Mouse (Mus musculus) retina, embryonic 14.5 days (tissue): Measurements from ENCODE around the gene Bcas2.
"Not testable (repeated sequence)": the region's sequence is repeated elsewhere in the genome, so short reads cannot be mapped to it uniquely, and the experiment has no call there.

Source experiments
- DNase-seq: peaks from one replicate; pipeline ENCODE4 v3.0.0-alpha.2; 2015; ENCODE audit warnings: low spot score

Gene Bcas2

DNA sequence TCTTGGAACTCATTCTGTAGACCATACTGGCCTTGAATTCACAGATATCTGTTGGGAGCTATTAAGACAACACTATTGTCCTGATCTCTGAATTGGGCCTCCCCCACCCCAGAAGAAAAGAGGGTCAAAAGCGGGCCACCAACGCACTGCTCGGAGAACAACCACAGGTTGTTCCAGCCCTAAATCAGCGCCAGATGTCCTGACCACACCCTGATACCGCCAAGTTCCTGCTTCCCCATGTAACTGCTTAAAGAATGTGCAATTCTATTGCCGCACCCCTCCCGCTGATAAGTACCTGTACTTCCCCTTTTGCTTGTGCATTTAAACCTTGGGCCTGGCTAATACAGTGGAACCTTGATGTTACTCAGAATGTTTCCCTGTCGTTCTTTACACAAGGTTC is 43.9 kb downstream of the Bcas2 start:
- not testable (repeated sequence) for DNase-seq

DNA sequence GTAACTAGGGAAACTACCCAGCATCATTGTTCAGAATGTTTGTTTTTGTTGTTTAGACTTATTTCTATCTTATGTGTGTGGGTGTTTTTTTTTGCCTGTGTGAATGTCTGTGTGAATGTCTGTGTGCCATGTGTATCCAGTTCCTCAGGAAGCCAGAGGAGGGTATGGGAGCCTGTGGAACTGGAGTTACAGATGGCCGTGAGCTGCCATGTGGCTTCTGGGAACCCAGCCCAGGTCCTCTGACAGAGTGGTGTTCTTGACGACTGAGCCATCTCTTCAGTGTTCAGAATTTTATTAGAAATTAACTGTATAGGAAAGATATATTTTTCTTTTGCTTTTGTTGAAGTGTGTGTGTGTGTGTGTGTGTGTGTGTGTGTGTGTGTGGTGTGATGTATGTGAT is 50.0 kb downstream of the Bcas2 start:
- DNase-seq = no peak

DNA sequence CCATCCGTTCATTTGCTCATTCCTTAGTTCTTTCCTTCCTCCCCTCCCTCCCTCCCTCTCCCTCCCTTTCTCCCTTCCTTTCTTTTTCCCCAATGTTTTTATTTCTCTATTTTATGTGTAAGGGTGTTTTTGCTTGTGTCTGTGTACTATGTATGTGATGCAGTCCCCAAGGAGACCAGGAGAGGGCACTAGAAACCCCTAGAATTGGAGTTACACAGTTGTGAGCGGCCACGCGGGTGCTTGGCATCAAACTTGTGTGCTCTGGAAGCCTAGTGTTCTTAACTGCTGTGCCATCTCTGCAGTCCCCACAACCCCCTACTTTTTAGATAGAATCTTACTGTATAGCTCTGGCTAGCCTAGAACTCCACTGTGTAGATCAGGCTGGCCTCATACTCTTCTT is 52.3 kb downstream of the Bcas2 start:
- DNase-seq = peak; percentile 30

DNA sequence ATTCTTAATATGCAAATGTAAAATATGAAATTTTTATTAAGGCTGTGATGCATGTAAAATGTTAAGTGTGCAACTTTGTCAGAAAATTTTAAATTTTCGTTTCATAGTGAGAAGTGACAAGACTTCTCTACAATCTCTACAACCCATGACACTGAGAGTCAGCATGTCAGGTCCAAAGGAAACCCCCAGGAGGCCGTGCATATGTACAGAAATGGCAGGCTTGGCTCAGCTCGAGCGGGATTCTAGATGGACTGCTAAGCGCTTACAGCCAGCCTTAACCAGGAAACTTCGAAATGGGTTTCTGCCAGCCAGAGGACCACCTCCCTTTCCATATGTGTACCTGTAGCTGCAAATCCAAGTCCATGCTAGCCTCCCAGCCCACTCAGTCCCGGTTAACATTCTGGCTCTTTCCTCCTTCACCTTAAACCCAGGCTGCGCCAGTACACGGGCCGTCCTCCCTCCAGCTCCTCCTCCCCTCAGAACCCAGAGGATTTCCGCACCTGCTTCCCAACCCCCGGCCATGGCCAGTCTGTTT is 52.8 kb downstream of the Bcas2 start:
- DNase-seq = no peak

DNA sequence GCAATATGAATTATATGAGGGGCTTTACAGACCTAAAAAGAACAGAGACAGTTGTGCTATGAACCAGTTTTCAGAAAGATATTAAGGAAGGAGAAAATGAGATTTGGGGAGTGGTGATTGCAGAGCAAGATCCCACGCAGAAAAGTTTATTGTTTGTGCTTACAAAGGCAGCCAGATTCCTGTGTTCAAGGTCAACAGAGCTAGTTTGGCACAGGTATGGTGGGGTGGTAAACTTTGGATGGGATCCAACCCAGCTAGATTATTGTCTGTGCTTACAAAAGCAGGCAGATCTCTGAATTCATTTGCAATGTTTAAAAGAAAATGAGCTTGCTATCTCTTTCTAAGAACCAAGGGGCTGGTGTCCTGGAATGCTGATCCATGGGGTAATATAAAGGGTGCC is 56.3 kb downstream of the Bcas2 start:
- no peak for DNase-seq
